Mouse (Mus musculus) hindbrain, embryonic 11.5 days (tissue): ENCODE measurements around the gene Arl9. TPM values are rescaled to one million over a fixed set of nuclear protein-coding genes. Genes with fewer than 3 reads are reported as not detected.

Experiments used
- ATAC-seq: fragments of 200-750 bp; cut with Nextera tagmentation; 2 replicates; pipeline ENCODE4 v1.8.0; 2017; ENCODE audit warnings: mild to moderate bottlenecking, moderate TSS enrichment, moderate library complexity; ENCODE audit not compliant: low FRiP score
- DNase-seq: peaks from one replicate; pipeline ENCODE4 v3.0.0-alpha.2; 2015; ENCODE audit warnings: low spot score
- H3K27ac ChIP-seq: fragments of 300-500 bp; sonication (generic); 2 replicates; pipeline ENCODE4 v1.5.1; 2014; ENCODE audit warnings: mild to moderate bottlenecking, low read depth, low read length
- H3K27me3 ChIP-seq: fragments of 300-500 bp; sonication (generic); 2 replicates; pipeline ENCODE4 v1.6.1; 2014; ENCODE audit warnings: mild to moderate bottlenecking, low read length, moderate library complexity, mixed read lengths; ENCODE audit not compliant: control insufficient read depth, insufficient read depth
- H3K36me3 ChIP-seq: fragments of 300-500 bp; sonication (generic); 2 replicates; pipeline ENCODE4 v1.6.1; 2014; ENCODE audit warnings: mild to moderate bottlenecking, low read length, moderate library complexity, mixed read lengths; ENCODE audit not compliant: control insufficient read depth, insufficient read depth
- H3K4me1 ChIP-seq: fragments of 300-500 bp; sonication (generic); replicated peaks from 2 replicates; pipeline ENCODE4 v1.6.1; 2014; ENCODE audit warnings: low read length, mixed read lengths; ENCODE audit not compliant: control insufficient read depth, insufficient read depth
- H3K4me2 ChIP-seq: fragments of 300-500 bp; sonication (generic); replicated peaks from 2 replicates; pipeline ENCODE4 v1.6.1; 2014; ENCODE audit warnings: mild to moderate bottlenecking, low read depth, low read length
- H3K4me3 ChIP-seq: fragments of 300-500 bp; sonication (generic); 2 replicates; pipeline ENCODE4 v1.5.1; 2014; ENCODE audit warnings: low read depth, low read length
- H3K9ac ChIP-seq: fragments of 300-500 bp; sonication (generic); 2 replicates; pipeline ENCODE4 v1.6.1; 2014; ENCODE audit warnings: low read depth, low read length
- H3K9me3 ChIP-seq: fragments of 300-500 bp; sonication (generic); 2 replicates; pipeline ENCODE4 v1.6.1; 2016; ENCODE audit warnings: low read length; ENCODE audit not compliant: control insufficient read depth
- WGBS: fragments of 180-500 bp; shearing (Covaris S2); extraction: QIAGEN DNeasy Blood & Tissue Kit; methylation state at CpG from one replicate; pipeline ENCODE4 v1.1.7; 2014; 5-methylcytosine and 5-hydroxymethylcytosine counted together
- polyA plus RNA-seq: library from polyadenylated mRNA; unstranded; fragments of >200 nt; fragmentation: Nextera tagmentation; extraction: Ambion mirVana; gene quantifications from 2 replicates; pipeline ENCODE4 v1.2.1, GENCODE M21; 2014

The Arl9 gene
- polyA plus RNA-seq, 1 experiment from 2014 or later = 0.66 TPM

DNA sequence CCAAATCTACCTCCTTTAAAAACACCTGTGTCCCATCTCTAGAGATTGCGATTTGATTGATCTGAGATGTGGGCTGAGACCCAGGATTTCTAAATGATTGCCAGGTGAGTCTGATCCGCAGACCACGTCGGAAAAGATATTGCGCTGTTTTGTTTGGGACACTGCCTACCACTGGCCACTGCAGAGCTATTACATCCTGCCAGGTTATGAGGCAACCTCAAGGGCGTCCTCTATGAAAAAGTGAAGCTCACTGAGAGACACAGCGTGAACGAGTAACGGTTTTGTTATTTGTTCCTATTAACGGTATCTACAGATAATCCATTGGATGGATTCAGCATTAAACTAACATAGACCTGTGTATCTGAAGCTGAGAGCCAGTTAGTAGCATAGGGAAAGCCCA lies 34.6 kb downstream of the Arl9 start:
- ATAC-seq = no peak
- no peaks in the 10 kb centered on the region for H3K27me3 ChIP-seq
- no peaks in the 10 kb centered on the region for H3K4me1 ChIP-seq
- DNase-seq = no peak
- no peak overlapping the region for H3K9ac ChIP-seq
- no peaks in the 10 kb centered on the region for H3K36me3 ChIP-seq
- 90% methylated on average over 10 of the region's 10 CpGs for WGBS
- H3K27ac ChIP-seq = no peak overlapping the region
- H3K4me3 ChIP-seq = no peak overlapping the region
- H3K9me3 ChIP-seq = no peaks in the 10 kb centered on the region
- no peak overlapping the region for H3K4me2 ChIP-seq

DNA sequence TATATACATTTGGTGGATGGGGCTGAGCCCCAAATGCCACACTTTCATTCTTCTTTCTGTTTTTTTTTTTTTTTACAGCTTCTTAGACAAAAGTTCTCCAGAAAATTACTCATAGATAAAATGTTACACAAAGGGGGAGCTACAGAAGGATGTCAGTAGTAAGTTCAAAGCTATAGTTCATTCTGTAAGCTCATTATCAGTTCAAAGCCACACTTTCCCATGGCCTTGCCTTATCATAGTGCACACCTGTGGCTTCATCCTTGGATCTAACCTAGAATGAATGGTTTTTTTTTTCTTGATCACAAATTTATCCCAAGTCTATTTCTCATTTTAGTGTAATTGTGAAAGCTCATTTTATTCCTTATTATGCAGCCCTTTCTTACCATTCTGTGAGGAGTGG lies 35.5 kb downstream of the Arl9 start:
- no peaks in the 10 kb centered on the region for H3K4me1 ChIP-seq
- ATAC-seq (no peak), DNase-seq (no peak)
- H3K4me3 ChIP-seq = no peak overlapping the region
- H3K27ac ChIP-seq = no peak overlapping the region
- no peaks in the 10 kb centered on the region for H3K27me3 ChIP-seq
- no peak overlapping the region for H3K4me2 ChIP-seq
- H3K9ac ChIP-seq = no peak overlapping the region
- no peaks in the 10 kb centered on the region for H3K9me3 ChIP-seq
- H3K36me3 ChIP-seq = no peaks in the 10 kb centered on the region

DNA sequence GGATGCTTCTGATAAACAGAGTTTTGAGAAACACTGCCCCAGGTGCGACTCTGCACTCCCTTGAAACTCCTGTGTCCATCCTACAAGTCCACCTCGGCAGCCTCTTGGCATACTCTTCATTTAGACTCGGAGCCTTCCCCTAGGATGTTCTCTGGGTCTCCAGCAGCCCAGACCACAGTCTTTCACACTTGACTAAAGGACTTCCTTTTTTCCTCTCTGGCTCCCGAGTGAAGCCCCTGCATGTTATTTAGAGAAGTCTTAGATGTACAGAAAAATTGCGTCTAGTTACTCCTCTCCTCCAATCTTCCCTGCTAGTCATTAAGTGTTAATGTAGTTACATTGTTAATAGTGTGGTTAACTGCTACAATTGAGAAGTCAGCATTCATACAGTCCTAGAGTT lies 40.5 kb downstream of the Arl9 start:
- Histone ChIP-seq H3K27me3 (no peaks in the 10 kb centered on the region), H3K4me2 (no peak overlapping the region), H3K9ac (no peak overlapping the region), H3K9me3 (no peaks in the 10 kb centered on the region), H3K36me3 (no peaks in the 10 kb centered on the region), H3K4me3 (no peak overlapping the region), H3K27ac (no peak overlapping the region), H3K4me1 (no peaks in the 10 kb centered on the region)
- ATAC-seq (no peak), DNase-seq (no peak)
- WGBS = 76% methylated on average over 5 of the region's 5 CpGs

DNA sequence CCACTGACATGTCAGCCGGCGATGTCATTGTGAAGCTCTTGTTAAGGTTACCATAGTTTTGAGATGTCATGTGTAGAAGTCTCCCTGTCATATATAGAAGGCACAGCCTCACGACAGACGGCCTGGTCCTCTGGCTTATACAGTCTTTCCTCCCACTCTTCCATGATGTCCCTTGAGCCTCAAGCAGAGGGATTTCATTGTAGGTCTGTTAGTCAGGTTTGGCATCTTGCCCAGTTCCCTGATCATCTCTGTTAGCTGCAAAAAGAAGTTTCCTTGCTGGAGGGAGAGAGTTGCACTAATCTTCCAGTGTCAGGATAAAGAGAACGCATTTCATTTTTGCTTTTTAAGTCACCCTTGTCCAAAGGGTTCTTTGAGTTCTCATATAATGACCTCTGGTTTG lies 48.8 kb downstream of the Arl9 start:
- no peaks in the 10 kb centered on the region for H3K27me3 ChIP-seq
- H3K9me3 ChIP-seq = no peaks in the 10 kb centered on the region
- H3K4me3 ChIP-seq = no peak overlapping the region
- ATAC-seq = no peak
- no peaks in the 10 kb centered on the region for H3K36me3 ChIP-seq
- no peak for DNase-seq
- H3K9ac ChIP-seq = no peak overlapping the region
- H3K4me2 ChIP-seq = no peak overlapping the region
- 95% methylated on average over 5 of the region's 5 CpGs for WGBS
- no peaks in the 10 kb centered on the region for H3K4me1 ChIP-seq
- no peak overlapping the region for H3K27ac ChIP-seq

DNA sequence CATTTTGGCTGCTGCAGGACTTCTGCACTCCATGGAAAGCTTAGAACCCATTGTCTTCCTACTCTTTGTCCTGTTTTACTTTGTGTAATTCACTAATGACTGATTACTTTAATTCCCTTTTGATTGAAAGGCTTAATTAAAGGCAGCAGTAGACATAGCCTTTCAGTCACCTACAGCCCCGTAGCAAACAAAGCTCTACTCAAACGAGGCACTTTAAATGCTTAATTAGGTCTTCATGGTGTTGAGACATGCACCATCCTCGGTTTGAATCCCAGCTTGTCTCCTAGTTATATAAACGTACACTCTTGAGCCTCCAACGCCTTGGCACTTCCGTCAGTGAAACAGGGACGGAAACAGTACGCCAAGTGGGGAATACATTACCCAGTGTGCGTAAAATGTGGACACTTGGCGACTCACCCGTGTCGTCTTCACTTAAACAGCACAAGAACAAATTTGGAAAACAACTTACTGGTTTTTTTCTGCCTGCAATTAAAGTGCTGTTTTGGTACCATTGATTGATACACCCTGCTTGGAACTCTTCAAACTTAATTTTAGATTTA lies 53.1 kb downstream of the Arl9 start:
- H3K9ac ChIP-seq = no peak overlapping the region
- ATAC-seq (no peak), DNase-seq (no peak)
- no peaks in the 10 kb centered on the region for H3K4me1 ChIP-seq
- H3K9me3 ChIP-seq = no peaks in the 10 kb centered on the region
- H3K4me3 ChIP-seq = no peak overlapping the region
- H3K4me2 ChIP-seq = no peak overlapping the region
- H3K36me3 ChIP-seq = no peaks in the 10 kb centered on the region
- no peaks in the 10 kb centered on the region for H3K27me3 ChIP-seq
- no peak overlapping the region for H3K27ac ChIP-seq
- WGBS = 65% methylated on average over 12 of the region's 12 CpGs

Other genes starting within 250 kb of the Arl9 start
- 17.2 and 18.9 TPM in 2 replicates for gene Aasdh, start 98.5 kb upstream of the Arl9 start, polyA plus RNA-seq
- 351 and 390 TPM in 2 replicates for gene Paics, start 52.7 kb upstream of the Arl9 start, polyA plus RNA-seq
- gene Ppat, start 52.5 kb upstream of the Arl9 start, polyA plus RNA-seq = 31.3 and 36.1 TPM in 2 replicates
- gene Srp72, start 29.4 kb upstream of the Arl9 start, polyA plus RNA-seq = 77.3 and 82.3 TPM in 2 replicates
- 0.46 TPM in 1 of 2 replicates, not detected in the other for gene Thegl, start 12.0 kb downstream of the Arl9 start, polyA plus RNA-seq
- gene Hopx, start 111.1 kb downstream of the Arl9 start, polyA plus RNA-seq = 0.68 and 0.83 TPM in 2 replicates
- gene Spink2, start 207.4 kb downstream of the Arl9 start, polyA plus RNA-seq = 0.77 and 2.5 TPM in 2 replicates